Mouse (Mus musculus): ENCODE results near the gene Sds.
A peak's percentile ranks its signal among the peaks of the same experiment; 100 is the strongest.

Sds gene

GRCm38 (mm10) chr5:120514754-120515153 lies 38.4 kb downstream of the Sds start:
- no peak for DNase-seq (ENCODE audit: low spot score in 2 of 2)

- DNase-seq (ENCODE audit: low spot score in 2 of 2): no peak
These were observed 39.1 kb downstream of the Sds start for GRCm38 (mm10) chr5:120515451-120515850.

- no peak for DNase-seq (ENCODE audit: low spot score in 2 of 2)
These were observed 40.1 kb downstream of the Sds start for GRCm38 (mm10) chr5:120516221-120516984.

- peak in 1 of 2 experiments; percentile 39 for DNase-seq (ENCODE audit: low spot score in 2 of 2)
These were observed 41.2 kb downstream of the Sds start for GRCm38 (mm10) chr5:120517552-120517951.

- DNase-seq (ENCODE audit: low spot score in 2 of 2): no peak
These were observed 46.3 kb downstream of the Sds start for GRCm38 (mm10) chr5:120522649-120523048.

- DNase-seq (ENCODE audit: low spot score in 2 of 2): no peak
These were observed 48.4 kb downstream of the Sds start for GRCm38 (mm10) chr5:120524736-120525135.

GRCm38 (mm10) chr5:120525737-120526136 lies 49.4 kb downstream of the Sds start:
- no peak for DNase-seq (ENCODE audit: low spot score in 2 of 2)

- DNase-seq (ENCODE audit: low spot score in 2 of 2): no peak
These were observed 50.0 kb downstream of the Sds start for GRCm38 (mm10) chr5:120526311-120526710.

GRCm38 (mm10) chr5:120527296-120527964 lies 51.1 kb downstream of the Sds start:
- DNase-seq (ENCODE audit: low spot score in 2 of 2): no peak

GRCm38 (mm10) chr5:120531631-120532030 lies 55.3 kb downstream of the Sds start:
- DNase-seq (ENCODE audit: low spot score in 2 of 2): no peak
